Mouse (Mus musculus) heart, postnatal 10 days (tissue): Measurements from ENCODE around the gene Ttc8. TPM values are rescaled to one million over a fixed set of nuclear protein-coding genes. Genes with fewer than 3 reads are reported as not detected.

Experiments used
- DNase-seq, 2 experiments: peaks; one replicate each; pipeline ENCODE4 v3.0.0; 2021
- intact Hi-C: fragments of 180-260 bp; cut with DNase I; formaldehyde crosslinking; loops from one replicate; pipeline ENCODE4 v1.15.1; 2025
- total RNA-seq, 2 experiments: library from RNA; stranded (reverse); gene quantifications; 2 replicates each; pipeline ENCODE4 v1.2.3; 2021

Ttc8 gene
- total RNA-seq, 2 experiments from 2014 or later = 8.5 to 13.2 TPM

DNA sequence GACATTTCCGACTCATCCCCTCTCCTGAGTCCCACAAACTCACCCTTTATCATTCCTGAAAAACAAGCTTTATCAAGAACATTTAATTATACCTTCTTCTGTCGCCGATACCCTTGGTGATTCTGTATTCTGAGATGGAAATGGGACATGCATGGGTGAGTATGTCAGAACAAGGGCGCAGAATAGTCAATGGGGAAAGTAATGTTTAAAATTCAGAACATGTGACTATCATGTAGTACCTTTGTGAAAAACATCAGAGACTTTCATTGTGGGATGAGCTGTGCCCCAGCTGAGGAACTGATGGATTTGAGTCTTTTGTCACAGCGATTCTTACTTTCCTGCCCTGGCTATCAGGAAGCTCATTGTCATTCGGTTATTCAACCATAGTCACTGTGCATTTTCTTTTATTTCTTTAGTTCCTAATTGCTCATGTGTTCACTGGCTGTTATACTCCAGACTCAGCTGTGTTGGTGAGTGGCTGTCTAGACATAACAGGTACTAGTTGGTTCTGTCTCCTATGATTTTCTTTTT is 104.1 kb downstream of the Ttc8 start:
- intact Hi-C loops = no loop called here
- DNase-seq = no peak

DNA sequence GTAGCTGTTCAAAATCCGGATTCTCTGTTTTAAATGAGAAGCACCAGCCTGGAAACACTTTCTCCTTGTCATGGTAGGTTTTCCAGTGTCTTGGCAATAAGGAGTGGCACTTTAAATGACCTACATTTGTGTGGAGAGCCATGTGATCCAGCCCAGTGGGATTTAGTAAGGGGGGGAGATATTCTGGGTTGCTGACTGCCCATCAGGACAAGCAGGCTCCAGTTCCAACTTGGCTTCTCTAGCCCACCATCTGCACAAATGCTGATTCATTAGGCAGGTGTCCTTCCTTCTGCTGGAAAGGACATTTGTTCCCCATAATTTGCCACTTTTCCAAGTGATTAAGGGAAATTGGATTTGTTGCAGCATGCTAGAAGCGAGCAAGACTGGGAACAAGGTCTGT is 105.9 kb downstream of the Ttc8 start:
- DNase-seq = no peak
- intact Hi-C loops = no loop called here

DNA sequence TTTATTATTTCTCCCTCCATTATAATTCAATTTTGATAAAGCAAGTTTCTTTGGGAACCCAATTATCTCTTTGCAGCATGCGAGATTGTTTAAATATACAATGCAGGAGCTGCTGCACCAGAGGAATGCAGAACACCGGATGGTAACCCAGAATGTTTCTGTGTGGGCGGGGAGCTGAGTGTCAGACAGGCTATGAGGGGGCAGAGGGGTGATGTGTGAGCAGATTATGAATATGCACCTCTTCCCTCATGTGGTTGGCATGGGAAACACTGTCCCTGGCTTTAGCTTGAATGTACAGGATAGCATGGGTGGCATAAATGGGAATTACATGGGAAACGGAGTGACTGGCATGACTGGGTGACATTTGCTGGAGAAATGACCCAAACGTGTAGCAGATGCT is 108.3 kb downstream of the Ttc8 start:
- DNase-seq = no peak
- intact Hi-C loops = no loop called here

- no peak for DNase-seq
- intact Hi-C loops = no loop called here
Observed at GRCm38 (mm10) chr12:99030022-99030421, 109.6 kb downstream of the Ttc8 start.

Other genes starting within 250 kb of the Ttc8 start
- 10 to 100 TPM; 26.3 to 31.6 TPM for gene Ptpn21, start 183.2 kb upstream of the Ttc8 start, total RNA-seq
- 10 to 100 TPM; 69.2 to 70.7 TPM for gene Zc3h14, start 173.6 kb upstream of the Ttc8 start, total RNA-seq
- gene Eml5, start 19.1 kb upstream of the Ttc8 start, total RNA-seq = 1 to 10 TPM; 2.9 to 3.9 TPM